Mouse (Mus musculus) liver (tissue): ENCODE measurements around the gene Sstr3.
A peak's percentile ranks its signal among the peaks of the same experiment; 100 is the strongest.

ENCODE experiments used
- DNase-seq: peaks from one replicate; pipeline ENCODE4 v3.0.0-alpha.2; 2020; ENCODE audit warnings: mixed read lengths

Gene Sstr3

GRCm38 (mm10) chr15:78530671-78531450, 13.6 kb downstream of the Sstr3 start, which contains the start of gene C1qtnf6:
C1qtnf6 (minus strand) TSS chr15:78531416.
- no peak for DNase-seq

- DNase-seq = no peak
These were observed 14.3 kb downstream of the Sstr3 start for GRCm38 (mm10) chr15:78530141-78530540.

DNA sequence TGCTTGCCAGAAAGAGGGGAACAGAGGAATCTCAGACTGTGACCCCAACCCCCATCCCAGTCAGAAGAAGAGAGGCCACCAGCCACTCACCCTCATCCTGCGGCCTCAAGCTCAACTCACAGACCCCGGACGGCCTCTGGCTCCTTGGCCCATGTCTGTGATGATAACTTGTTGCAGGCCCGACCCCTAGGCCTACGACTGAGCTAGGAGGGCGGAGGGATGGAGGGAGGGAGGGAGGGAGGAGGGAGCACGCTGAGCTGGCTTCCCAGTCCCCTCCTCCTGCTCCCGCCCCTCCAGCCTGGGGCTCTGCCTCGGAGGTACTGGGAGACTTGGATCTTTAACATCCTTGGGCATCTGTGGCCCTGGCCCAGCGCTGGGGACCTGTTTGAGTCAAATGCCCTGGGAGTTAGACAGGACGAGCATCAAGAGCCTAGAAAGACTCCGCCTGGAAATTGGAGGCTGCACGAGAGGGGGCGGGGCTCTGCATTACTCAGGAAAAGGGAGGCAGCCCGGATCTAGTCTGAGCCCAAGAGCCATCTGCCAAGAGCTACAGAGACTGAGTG, 15.0 kb downstream of the Sstr3 start:
- peak; percentile 59 for DNase-seq

- no peak for DNase-seq
These were observed 15.6 kb downstream of the Sstr3 start for GRCm38 (mm10) chr15:78528726-78529411.

DNA sequence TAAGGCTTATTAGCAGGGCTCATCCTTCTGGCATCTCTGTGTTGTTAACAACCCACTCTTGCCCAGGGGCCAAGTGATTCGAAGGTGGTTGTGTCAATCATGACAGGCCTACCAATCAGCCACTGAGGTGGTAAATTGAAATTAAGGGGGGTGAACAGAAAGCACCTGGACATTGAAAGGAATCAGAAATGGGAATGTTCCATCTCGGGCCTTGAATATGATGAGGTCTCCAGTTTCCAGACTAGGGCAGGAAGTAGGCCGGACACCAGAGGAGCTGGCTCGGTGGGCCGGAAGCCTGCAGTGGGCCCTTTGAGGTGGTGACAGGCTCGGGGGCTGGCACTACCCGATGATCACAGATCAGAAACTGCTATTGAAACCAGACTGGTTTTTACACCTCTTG, 16.5 kb downstream of the Sstr3 start:
- no peak for DNase-seq

- DNase-seq = no peak
These were observed 20.3 kb downstream of the Sstr3 start for GRCm38 (mm10) chr15:78524163-78524562.

DNA sequence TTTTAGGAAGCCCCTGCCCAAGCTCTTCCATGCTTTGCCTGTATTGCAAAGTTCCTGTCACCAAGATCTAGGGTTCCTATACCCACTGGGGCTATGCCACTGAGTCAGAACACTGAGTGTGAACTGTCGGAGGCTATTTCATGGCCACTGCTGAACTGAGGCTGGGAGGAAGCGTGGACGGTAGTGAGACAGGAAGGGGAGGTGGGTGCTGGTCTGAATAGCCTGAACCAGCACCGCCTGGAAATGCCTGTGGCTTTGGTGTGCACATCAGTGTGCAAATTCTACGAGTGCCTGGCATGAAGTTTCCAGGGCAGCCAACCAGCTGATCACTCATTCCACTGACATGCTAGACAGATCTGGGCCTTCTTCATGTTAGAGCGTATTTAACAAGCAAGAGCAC, 22.6 kb downstream of the Sstr3 start:
- no peak for DNase-seq

DNA sequence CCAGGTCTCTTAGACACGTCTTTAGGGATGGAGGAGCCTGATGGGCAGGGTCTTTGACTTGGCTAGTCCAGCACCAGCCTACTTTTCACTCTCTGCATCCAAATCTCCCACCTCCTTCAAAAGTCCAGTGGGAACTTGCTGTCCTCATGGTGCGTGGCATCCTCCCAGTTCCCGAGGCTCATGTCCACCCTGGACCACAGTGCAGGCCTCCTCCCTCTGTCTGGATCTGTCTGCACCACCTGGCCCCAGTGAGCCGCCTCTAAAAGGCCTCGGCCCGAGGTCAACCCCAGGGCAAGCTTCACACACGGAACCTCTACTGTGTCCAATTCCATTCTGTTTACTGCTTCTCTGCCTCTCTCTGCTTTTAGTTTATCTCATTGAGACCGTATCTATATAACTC, 23.2 kb downstream of the Sstr3 start:
- DNase-seq = no peak

DNA sequence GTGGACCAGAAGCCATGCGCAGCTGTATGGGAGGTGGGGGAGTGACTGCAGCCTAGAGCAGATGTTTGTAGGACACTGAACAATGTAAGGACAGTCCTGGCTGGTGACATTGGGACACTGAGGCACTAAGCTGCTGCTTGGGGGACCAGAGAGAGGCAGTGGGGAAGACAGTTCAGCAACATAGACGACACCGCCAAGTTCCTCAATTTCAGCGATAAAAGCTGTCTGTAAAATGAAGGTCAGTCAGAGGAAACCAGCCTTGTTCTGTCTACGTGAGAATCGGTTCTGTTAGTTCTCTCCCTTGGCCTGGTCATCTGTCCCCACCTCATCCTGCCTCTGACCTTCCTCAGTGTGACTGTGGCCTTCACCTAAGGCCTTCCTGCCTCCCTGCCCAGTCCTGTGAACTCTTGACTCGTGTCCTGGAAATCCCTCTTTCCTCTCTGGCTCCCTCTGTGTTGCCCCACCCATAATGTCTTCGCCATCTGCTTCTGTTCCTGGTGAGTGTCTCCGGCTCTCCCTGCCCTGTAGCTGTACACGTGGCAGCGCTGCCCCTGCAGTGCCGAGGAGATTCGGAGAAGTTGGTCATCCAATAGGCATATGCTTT, 24.3 kb downstream of the Sstr3 start:
- no peak for DNase-seq

GRCm38 (mm10) chr15:78518221-78518620, 26.3 kb downstream of the Sstr3 start:
- DNase-seq = no peak

DNA sequence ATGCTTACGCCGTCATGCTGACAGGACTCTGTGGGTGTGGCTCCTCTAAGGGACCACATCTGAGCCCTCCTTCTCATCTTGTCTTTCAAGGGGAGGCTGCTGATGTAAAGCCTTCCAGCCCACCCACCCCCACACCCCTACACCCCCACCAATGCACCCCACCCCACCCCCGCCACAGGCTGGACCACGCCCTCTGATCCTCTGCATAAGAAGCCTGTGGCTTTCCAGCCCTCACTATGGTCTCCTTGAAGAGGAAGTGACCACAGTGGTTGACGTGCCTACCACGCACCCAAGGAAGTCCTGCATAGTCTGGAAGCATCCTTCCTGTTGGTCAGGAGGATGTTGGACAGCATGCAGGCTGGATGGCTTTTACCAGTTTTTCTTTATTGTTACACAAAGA, 28.7 kb downstream of the Sstr3 start:
- DNase-seq = no peak

- peak; percentile 72 for DNase-seq
These were observed 29.9 kb downstream of the Sstr3 start for GRCm38 (mm10) chr15:78514393-78515146.

GRCm38 (mm10) chr15:78513019-78513418, 31.5 kb downstream of the Sstr3 start:
- no peak for DNase-seq

GRCm38 (mm10) chr15:78511951-78512350, 32.5 kb downstream of the Sstr3 start:
- DNase-seq = peak; percentile 34

GRCm38 (mm10) chr15:78510736-78511135, 33.7 kb downstream of the Sstr3 start:
- DNase-seq = no peak

- no peak for DNase-seq
These were observed 34.3 kb downstream of the Sstr3 start for GRCm38 (mm10) chr15:78510121-78510576.

GRCm38 (mm10) chr15:78509297-78509899, 35.1 kb downstream of the Sstr3 start:
- DNase-seq = no peak

GRCm38 (mm10) chr15:78508443-78508842, 36.0 kb downstream of the Sstr3 start:
- DNase-seq = no peak

GRCm38 (mm10) chr15:78505541-78505940, 38.9 kb downstream of the Sstr3 start:
- no peak for DNase-seq

DNA sequence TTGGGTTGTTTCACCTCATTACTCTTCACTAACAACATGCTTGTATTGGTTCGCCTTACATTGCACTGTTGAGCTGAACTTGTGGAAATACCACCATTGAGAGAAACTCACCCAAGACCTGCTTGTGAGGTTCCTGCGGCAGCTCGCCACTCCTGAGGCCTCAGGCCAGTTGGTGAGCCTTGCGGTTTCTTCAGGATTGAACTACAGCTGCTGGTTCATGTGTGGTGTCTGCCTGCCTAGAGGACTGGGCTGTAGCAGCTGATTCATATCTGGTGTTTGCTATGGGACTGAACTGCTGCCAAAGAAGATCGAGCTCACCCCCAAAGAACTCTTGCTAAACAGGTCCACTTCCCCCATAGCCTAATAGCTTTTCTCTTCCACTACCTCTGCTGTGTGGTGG, 39.7 kb downstream of the Sstr3 start:
- no peak for DNase-seq

DNA sequence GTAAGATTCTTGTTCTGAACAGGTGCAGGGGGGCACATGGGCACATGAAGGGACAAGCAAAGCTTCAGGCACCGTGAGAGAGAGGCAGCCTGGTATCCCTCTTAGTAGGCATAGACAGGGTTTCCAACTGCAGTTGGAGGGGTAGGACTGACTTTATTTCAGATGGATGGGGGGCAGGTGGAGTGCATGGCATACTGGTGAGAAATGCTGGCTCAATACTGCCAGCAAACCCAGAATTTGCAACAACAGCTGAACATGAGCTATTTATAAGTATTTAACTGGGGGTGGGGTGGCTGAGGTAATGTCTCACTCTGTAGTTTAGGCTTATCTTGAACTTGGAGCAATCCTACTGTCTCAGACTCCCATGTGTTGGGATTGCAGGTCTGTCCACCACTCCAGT, 40.5 kb downstream of the Sstr3 start:
- DNase-seq = no peak

- DNase-seq = no peak
These were observed 41.9 kb downstream of the Sstr3 start for GRCm38 (mm10) chr15:78502437-78503132.
